Mouse (Mus musculus) yolk sac, embryonic 10.5 days (tissue): ENCODE results near the gene Tmc4.
"Not testable (repeated sequence)": the region's sequence is repeated elsewhere in the genome, so short reads cannot be mapped to it uniquely, and the experiment has no call there.

ENCODE experiments used
- DNase-seq: peaks from one replicate; pipeline ENCODE4 v3.0.0-alpha.2; 2017; ENCODE audit warnings: low spot score

The Tmc4 gene

GRCm38 (mm10) chr7:3677342-3677741 is at the start of gene Tmc4:
Gene Tmc4, minus strand, starts transcription at chr7:3677553.
- DNase-seq: peak; percentile 57

DNA sequence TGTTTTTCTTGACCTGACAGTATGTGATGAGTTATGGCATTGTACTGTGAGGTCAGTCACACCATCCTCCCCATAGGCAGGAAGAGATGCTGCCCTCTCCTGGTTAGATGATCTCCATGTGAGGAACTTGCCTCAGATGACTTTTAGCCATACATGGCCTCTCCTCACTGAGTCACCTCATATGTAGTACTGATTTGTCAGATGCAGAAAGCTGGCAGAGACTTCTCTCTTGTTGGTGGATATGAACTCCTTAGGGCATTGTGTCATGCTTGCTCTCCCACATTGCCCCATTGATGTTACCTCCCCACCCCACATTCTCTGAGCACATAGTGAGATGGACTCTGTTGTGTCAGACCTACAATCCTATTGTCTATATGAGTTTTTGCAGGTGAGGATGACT is 48.1 kb upstream of the Tmc4 start:
- DNase-seq: not testable (repeated sequence)

DNA sequence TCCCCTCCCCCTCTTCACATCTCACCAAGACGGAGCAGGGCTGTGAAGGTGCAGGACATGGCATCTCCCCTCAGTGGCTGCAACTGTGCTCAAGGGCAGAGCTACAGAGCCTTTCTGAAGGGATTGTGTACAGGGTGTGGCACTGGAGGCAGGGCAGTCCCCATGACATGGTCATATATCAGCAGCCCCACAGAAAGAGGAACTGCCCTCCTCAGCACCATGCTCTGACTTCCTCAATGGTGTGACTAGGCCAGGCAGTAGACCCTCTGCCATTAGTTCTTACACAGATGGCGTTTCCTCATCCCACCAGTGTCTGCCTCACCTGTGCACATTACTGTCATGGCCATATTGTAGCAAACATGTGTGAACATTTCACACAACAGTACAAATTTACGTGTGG is 42.9 kb upstream of the Tmc4 start, which contains the start of gene Pirb:
TSS of gene Pirb (minus strand) at position 124 of the 400 bp plus-strand sequence.
- DNase-seq: not testable (repeated sequence)

GRCm38 (mm10) chr7:3715249-3715648 is 37.9 kb upstream of the Tmc4 start:
- DNase-seq: no peak

DNA sequence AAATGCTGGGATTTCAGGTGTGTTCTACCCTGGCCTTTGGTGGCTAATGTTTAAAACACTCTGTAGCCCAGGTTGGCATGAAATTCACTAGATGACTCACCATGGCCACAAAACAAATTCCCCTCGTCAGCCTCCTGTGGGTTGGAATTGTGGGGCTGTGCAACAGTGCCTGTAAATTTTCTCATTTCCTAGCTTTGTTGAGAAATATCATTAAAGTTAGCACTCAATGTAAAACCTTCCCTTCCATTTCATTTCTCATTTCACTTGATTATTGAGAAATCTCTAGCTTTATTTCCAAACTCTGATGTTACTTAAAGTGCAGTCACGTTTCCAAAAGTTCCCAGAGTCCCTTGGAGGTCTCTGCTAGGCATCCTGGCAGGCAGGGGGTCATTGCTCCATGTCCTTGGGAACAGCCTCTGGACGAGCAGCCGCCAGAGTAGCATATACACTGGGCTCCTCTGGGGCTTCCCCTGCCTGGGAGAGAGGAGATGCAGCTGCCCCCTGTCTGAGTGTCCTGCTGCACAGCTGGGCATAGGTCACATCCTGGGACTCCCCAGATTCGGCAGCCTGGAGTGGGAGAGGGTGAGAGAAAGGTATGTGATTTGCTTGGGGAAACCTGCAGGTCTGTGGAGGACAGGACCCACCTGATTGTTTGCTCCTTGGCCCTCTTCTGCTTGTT is 35.0 kb upstream of the Tmc4 start:
- no peak for DNase-seq

DNA sequence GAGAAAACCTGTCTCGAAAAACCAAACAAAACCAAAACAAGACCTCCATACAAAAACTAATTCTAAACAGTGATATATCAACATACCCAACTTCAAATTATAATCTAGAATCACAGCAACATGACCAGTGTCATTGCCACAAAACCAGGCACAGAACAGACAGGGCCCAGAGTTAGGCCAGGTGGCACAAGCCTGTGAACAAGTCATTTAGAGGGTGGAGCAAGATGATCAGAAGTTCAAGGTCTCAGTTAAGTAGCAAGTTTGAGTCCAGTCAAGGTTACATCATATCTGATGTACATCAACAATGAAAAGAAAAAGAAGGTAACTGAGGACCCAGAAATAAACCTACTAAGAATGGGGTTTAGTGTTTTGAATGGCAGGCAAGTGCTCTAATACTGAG is 31.6 kb upstream of the Tmc4 start:
- DNase-seq: no peak

DNA sequence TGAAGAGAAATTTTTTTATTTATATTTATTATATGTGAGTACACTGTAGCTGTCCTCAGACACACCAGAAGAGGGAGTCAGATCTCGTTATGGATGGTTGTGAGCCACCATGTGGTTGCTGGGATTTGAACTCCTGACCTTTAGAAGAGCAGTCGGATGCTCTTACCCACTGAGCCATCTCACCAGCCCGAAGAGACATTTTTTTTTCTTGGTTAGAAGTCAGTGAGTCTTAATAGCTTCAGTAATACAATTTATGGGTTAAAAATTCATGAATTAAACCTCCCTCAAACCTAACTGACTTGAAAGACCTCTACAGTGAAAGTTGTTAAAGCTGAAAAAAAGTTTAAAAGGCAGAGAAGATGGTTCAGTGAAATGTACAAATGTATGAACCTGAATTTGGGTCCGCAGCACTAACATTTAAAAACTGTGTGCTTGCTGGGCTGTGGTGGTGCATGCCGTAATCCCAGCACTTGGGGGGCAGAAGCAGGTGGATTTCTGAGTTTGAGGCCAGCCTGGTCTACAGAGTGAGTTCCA is 31.2 kb upstream of the Tmc4 start:
- DNase-seq: not testable (repeated sequence)

- peak; percentile 32 for DNase-seq
Measured at GRCm38 (mm10) chr7:3707568-3708413, 30.4 kb upstream of the Tmc4 start.

GRCm38 (mm10) chr7:3707027-3707426 is 29.7 kb upstream of the Tmc4 start:
- no peak for DNase-seq

- no peak for DNase-seq
Measured at GRCm38 (mm10) chr7:3706343-3706934, 29.1 kb upstream of the Tmc4 start.

DNA sequence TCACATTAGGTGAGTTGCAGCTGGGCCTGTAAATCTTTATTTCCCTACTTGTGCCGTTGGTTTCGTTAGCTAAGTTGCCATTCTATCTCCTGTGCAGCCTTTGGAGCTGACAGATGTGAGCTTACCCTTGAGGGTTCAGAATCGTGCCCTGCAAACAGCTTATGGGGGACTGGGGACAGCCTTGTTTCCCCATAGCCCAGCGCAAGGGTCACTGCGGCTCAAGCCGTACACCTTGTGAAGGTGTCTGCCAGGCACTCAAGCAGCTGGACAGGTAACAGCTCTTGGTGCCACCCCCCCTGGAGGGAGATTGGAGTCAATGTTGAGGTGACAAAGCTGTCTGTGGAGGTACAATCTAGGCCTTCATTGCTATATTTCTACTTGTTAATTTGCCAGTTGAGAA is 28.6 kb upstream of the Tmc4 start:
- DNase-seq: no peak

DNA sequence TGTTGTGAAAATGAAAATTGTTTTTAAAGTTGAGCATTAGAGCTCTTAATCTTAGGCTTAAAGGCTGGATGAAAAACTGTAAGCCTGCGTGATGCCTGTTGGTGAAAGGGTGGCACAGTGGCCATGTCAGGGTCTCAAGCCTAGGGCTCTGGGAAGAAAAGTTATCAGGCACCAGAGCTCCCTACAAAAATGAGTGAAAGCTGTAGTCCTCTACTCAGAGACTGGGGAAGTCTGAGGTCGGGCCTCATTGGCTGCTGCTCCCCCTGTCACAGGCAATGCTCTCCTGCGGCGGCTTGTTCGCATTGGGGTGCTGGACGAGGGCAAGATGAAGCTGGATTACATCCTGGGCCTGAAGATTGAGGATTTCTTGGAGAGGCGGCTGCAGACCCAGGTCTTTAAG is 28.1 kb upstream of the Tmc4 start:
- DNase-seq: not testable (repeated sequence)

DNA sequence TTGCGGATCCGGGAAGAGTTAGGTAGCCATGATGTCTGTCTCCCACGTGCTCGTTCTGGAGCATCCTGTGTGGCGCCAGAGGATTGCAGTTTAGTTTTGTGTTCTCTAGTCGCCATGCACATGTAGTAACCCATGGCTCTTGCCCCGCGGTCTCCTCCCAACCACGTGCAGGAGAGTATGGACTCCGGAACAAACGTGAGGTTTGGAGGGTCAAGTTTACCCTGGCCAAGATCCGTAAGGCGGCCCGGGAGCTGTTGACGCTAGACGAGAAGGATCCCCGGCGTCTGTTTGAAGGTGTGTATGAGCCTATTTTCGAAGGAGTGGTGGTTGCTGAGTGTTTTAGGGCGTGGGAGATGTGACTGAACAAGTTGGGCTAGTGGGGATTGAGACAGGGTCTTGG is 27.1 kb upstream of the Tmc4 start:
- no peak for DNase-seq

GRCm38 (mm10) chr7:3703879-3704441 is 26.6 kb upstream of the Tmc4 start, which contains the start of gene Rps9:
Gene Rps9, plus strand, starts transcription at chr7:3703993.
- DNase-seq: peak; percentile 96

- no peak for DNase-seq
Measured at GRCm38 (mm10) chr7:3703148-3703878, 26.0 kb upstream of the Tmc4 start.

DNA sequence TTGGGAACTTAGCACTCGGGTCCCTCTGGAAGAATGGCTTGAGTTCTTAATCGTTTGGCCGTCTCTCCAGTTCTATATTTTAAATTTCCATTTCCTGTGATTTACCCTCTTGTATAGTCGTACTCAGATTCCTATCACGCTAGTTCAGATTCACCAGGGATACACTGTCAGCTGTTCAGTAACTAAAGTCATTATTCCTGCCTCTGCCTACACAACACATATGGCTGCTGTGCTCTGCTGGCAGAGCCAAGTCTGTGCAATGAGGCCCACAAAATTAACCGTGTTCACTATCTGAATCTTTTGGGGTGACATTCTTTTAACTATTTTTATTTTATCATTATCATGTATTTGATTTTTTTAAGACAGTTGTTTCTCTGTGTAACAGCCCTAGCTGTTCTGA is 21.1 kb upstream of the Tmc4 start:
- no peak for DNase-seq

DNA sequence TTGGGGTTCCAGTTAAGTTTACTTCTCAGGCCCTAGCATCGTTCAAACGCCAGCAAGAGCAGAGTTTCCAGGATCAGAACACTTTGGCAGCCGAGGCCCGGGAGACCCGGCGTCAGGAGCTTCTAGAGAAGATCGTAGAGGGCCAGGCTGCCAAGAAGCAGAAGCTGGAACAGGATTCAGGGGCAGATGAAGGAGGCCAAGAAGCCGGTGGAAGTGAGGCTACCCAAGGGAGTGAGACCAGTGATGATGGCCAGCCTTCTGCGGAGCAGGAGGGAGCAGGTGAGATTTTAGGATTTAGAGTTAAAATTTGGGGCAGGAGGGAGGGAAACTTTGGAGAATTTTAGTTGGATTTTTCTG is 17.6 kb upstream of the Tmc4 start:
- not testable (repeated sequence) for DNase-seq

- peak; percentile 91 for DNase-seq
Measured at GRCm38 (mm10) chr7:3694076-3694948, 17.0 kb upstream of the Tmc4 start.

GRCm38 (mm10) chr7:3693809-3694075 is 16.4 kb upstream of the Tmc4 start:
- DNase-seq: no peak

DNA sequence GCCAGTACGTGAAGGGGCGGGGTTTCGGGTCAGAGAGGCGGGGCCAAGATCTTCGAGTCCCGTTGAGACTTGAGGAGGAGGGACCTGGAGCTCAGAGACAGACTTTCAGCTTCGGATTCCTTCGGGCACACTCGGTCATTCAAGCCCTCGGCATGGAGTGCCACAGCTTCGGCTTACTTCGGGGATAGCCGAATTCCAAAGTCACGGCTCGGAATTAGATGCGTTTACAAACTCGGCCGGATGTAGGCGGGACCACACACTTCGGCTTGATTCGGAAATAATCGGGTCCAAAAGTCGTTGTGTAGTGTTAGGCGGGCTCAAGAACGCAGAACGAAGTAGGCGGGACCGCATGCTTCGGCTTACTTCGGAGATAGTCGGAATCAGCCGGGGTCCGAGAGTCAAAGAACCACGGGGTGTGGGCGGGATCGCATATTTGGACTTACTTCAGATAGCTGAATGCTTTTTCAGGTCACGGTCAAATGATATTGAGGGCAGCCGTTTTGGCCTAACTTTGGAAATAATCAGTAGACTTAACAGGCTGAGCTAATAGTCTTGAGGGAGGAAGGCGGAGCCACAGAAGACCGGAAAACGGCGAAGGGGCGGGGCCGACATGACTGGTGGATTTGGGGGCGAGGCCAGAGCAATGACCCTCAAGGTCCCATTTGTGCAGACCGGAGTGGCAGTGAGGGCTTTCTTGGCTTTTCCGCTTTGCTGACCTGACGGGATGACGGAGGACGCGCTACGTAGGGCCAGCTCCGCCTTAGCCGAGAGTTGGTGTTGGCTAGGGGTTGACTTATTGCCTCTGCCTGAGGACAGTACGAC is 15.8 kb upstream of the Tmc4 start, which contains the start of gene Mboat7:
TSS of gene Mboat7 (minus strand) at position 537 of the 822 bp plus-strand sequence.
- DNase-seq: peak; percentile 98
